Mouse (Mus musculus) right cerebral cortex, postnatal 25 days (tissue): Measurements from ENCODE around the gene Sycp2l.

ENCODE experiments used
- DNase-seq: peaks from one replicate; pipeline ENCODE4 v3.0.0; 2022

The Sycp2l gene

GRCm38 (mm10) chr13:41113940-41114339, at the start of gene Sycp2l:
Gene Sycp2l (plus strand): TSS chr13:41114307.
- no peak for DNase-seq

DNA sequence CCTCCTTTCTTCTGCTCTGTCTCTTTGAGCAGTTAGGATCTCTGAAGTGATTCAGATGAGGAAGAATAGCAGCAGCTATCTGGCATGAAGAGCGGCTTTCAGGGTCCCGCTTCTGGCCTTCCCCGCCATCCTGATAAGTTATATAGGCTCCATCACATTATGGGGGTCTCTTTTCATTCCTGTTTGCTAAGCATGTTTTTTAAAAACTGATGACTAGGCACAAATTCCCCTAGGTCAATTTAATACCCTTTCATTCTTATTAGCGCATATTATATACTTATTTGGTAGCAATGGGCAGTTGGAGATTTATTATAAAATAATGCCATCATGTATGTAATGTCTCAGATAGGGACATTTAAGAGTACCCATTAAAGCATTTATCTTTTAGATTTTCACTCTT, 46.5 kb upstream of the Sycp2l start:
- no peak for DNase-seq

GRCm38 (mm10) chr13:41071617-41072016, 42.5 kb upstream of the Sycp2l start:
- no peak for DNase-seq

- no peak for DNase-seq
These were observed 40.3 kb upstream of the Sycp2l start for GRCm38 (mm10) chr13:41073819-41074218.

GRCm38 (mm10) chr13:41077921-41078320, 36.2 kb upstream of the Sycp2l start:
- DNase-seq = no peak

DNA sequence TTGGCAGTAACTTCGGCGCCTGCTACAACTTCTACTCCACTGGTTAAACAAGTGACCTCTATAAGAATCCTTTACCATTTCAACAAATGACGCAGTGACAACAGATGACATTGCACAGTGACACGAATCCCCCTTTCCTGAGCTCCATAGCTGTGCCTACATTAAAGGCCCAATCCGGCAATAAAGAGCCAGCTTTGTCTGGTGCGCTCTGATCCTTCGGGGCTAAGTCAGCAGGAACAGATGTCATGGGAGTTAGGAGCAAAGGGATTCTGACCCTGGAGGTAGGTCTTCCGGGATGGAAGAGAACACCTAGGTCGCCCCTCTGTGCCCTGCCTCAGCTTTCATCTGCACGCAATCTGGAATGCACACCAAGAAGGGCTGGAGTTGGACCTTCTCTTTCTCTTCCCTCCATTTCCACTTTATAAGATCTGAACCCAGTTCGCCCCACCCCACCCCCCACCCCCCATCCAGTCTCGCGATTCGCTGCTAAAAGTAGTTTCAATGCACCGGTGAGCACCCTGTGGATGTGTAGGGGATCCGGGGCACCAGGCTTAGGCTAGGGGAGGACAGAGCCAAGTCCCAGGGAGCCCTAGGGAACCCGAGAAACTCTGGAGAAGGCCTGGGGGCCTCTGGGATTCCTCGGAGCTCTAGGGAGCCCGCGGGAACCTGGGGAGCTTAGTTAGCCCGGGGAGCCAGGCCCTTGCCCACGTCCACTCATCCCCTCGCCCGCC, 35.3 kb upstream of the Sycp2l start:
- DNase-seq = no peak

DNA sequence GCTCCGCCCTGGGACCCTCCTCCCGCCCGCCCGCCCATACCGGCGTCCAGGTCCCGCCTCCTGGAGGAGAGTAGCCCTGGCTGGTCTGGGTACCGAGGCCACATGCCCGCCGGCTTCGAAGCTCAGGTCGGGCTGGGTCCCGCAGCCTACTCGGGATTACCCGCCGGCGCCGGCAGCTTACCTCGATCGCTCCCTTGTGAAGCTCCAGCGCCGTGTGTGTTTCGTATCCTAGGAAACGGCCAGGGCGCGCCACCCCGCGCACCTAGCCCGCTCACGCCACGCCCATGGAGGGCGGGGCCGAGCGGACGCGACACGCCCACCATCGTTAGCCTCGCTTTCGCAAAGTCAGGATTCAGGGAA, 34.7 kb upstream of the Sycp2l start, which contains the start of gene Mak:
TSS of gene Mak (minus strand) at position 286 of the 360 bp plus-strand sequence.
- peak; percentile 80 for DNase-seq

DNA sequence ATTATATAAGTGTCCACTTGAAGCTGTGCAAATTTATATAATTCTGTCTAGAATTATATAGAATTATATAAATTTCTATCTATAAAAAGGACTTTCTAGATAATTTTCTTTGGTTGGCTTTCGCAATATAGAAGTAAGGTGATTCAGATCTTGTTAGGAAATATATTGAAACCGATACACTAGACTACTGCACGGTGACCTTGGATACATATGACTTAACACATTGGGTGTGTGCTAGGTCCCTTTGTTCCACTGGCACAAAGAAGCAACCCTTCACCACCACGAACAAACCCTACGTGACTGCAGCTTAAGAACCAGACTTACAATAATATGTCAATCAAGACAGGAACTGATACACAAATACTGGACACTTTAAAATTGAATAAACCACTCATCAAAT, 34.2 kb upstream of the Sycp2l start:
- DNase-seq = no peak

DNA sequence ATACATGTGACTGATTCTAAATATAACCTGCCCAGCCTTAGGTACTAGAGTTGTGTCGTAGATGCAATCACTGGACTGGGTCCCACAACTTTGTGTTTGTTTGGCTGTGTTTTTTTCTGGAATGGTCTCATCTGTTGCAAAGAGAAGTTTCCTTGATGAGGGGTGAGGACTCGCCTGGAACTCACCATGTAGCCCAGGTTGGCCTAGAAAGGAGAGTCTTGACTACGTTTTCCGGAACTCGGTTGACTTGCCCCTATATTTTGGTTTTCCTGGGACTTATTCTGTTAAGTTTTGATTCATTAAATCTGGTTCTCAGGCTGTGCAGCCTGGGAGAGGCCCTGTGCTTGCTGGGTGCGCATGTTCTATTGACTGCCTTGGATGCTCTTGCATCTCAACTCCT, 33.4 kb upstream of the Sycp2l start:
- no peak for DNase-seq

- DNase-seq = no peak
These were observed 29.6 kb upstream of the Sycp2l start for GRCm38 (mm10) chr13:41084521-41084920.

DNA sequence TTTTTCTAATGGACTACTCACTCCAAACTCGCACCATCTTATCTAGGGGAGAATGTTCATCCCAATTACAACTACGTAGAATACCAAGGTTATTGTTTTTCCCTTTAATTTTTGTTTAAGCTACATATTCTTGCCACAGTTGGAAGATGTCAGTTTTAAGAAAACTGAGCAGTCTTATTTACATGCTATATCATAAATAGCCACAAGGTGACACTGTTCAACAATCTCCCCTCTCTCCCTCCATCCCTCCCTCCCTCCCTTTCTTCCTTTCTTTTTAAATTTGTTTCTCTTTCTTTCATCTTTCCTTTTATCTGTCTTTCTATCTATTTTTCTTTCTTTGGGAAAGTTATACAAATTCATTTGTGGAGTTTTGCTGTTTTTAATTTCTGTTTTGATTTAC, 29.0 kb upstream of the Sycp2l start:
- DNase-seq = no peak

DNA sequence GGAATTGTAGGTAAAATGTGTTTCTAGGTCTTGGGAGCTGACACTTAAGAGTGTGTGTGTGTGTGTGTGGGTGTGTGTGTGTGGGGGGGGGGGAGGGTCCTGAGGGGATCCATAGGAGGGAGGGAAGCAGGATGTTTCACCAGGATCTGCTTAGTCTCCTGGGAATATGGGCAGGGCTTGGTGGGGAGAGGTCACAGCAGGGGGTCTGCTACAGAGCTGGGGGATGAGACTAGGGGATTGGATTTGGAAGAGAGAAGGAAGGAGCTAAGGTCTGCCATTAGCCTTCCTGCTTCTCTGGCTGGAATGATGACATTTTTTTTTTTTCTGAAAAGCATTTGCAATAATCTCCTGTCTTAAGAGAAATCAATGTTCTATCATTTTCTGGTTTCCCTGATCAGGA, 25.4 kb upstream of the Sycp2l start:
- DNase-seq = no peak

DNA sequence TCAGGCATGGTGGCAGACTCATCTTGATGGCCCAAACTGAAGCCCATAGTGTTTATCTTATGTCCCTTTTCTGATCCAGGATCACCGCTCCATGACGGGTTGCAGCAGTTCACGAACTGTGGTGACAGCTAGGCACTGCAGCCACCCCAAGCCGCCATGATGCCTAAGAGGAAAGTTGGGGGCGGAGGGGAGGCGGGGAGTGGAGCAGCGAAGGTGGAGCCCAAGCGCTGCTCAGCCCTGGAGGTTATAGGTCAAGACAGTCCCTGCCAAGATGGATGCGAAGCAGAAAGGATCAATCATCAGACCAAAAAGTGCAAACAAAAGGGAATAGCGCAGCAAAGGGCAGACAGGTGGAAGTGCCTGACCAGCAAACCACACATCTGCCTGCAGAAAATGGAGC, 22.8 kb upstream of the Sycp2l start:
- no peak for DNase-seq

GRCm38 (mm10) chr13:41094160-41094559, 19.9 kb upstream of the Sycp2l start:
- DNase-seq = no peak

- DNase-seq = no peak
These were observed 16.6 kb upstream of the Sycp2l start for GRCm38 (mm10) chr13:41097324-41098058.

DNA sequence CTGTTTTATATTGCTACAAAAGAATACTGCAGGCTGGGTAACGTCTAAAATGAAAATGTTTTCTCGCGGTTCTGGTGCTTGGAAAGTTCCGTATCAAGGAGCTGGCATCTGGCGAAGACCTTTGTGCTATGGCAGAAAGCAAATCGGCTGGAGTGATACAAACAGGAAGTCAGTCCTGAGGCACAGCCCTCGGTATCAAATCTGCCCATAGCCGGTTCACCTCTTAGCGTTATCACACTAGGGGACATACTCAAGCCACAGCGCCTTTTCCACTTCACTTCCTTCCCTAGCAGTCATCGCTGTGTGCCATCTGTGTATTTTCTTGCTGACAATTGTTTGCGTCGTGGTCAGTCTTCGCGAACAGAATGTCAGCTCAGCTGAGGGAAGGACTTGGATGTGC, 15.8 kb upstream of the Sycp2l start:
- DNase-seq = no peak

DNA sequence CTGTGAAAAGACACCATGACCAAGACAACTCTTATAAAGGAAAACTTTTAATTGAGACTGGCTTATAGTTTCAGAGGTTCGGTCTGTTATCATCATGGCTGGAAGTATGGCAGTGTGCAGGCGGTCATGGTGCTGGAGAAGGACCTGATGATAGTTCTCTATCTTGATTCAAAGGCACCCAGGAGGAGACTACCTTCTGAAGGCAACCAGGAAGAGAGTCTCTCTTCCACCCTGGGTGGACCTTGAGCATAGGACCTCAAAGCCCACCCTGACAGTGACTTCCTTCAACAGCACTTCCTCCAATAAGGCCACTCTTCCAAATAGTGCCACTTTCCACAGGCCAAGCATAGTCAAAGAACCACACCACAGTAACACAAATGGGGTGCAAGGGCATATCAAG, 14.1 kb upstream of the Sycp2l start:
- no peak for DNase-seq

GRCm38 (mm10) chr13:41103841-41104525, 10.1 kb upstream of the Sycp2l start:
- no peak for DNase-seq

DNA sequence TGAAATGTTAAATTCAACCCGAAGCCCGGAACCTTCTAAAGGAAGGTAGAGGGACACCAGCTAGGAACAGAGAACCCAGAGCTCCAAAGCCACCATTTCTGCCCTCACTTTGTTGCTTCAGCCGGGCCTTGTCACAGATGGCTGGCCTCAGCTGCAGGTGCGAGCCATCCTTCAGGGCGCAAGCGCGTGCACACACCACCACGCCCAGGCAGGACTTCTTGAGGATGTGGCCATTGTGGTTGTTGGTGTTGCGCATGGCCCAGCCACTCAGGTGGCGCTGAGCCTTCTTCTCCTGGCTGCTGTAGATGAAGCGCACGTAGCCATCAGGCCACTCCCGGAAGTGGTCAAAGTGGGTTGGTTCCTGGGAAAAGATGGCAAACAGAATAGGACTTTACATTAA, 8.6 kb upstream of the Sycp2l start:
- DNase-seq = no peak

- DNase-seq = no peak
These were observed 3.2 kb upstream of the Sycp2l start, which contains the start of gene Gcm2 for GRCm38 (mm10) chr13:41110935-41111334. Gene Gcm2 (minus strand): TSS chr13:41111035.

DNA sequence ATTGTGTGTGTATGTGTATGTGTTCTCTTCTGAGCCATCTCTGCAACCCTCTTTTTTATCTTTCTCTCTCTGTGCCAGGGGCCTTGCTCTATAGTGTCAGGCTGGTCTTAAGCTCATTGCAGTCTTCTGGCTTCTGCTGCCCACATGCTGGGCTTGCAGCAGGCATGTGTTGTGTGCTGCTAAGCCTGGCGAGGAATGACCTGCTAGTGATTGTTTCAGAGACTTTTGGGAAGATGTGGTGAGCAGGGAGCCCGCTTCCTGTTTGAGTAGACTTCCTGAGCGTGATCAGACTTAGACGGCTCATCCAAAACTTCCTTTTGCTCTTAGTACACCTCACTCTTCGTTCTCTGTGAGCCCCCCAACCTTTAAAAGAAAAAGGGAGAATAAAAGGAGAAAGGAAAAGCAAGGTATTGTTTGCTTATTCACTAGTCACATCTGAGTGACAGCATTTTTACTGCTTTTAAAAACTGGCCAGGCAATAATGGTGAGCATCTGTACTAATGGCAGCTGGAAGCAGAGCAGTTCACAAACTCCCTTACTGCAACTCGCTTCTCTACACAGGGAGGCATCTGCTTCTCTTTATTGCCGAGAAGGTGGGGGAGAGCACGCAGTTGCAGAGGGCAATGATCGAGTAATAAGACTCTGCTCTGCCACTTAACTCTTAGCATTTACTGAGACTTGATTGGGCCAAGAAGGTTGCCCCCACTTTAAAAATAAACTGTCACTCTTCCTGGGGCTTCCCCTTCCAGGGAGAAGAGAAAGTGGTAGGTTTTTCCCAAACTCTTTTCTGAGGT, 5.2 kb downstream of the Sycp2l start:
- DNase-seq = no peak

- no peak for DNase-seq
These were observed 9.6 kb downstream of the Sycp2l start for GRCm38 (mm10) chr13:41123666-41124225.

- DNase-seq = no peak
These were observed 14.2 kb downstream of the Sycp2l start for GRCm38 (mm10) chr13:41128326-41128725.
